Mouse (Mus musculus): Measurements from ENCODE around the gene Tmem217.

- TF ChIP-seq EP300 (IDR thresholded peaks at IDR 0.05; ENCODE audit: low read depth) (no peak), CTCF (IDR thresholded peaks at IDR 0.05; ENCODE audit: low read depth) (peak; percentile 41)
These were observed 61.2 kb downstream of the Tmem217 start, which contains the start of gene Pim1 for GRCm38 (mm10) chr17:29490713-29491581.
